Mouse (Mus musculus) layer of hippocampus, adult 2 months (tissue): ENCODE results near the gene Ccdc102a. TPM values are rescaled to one million over a fixed set of nuclear protein-coding genes. Genes with fewer than 3 reads are reported as not detected.
"Not testable (repeated sequence)": the region's sequence is repeated elsewhere in the genome, so short reads cannot be mapped to it uniquely, and the experiment has no call there.

Experiments used
- DNase-seq, 2 experiments: peaks; one replicate each; pipeline ENCODE4 v3.0.0; 2022; ENCODE audit warnings: low spot score in 2 of 2
- H3K27ac ChIP-seq: fragments of 200-600 bp; 2 replicates; pipeline ENCODE4 v1.8.1; 2022
- H3K4me3 ChIP-seq: fragments of 200-600 bp; 2 replicates; pipeline ENCODE4 v1.8.1; 2022; ENCODE audit warnings: mild to moderate bottlenecking
- CTCF ChIP-seq: fragments of 200-600 bp; conservative IDR thresholded peaks from 2 replicates; pipeline ENCODE4 v1.8.1; 2022; ENCODE audit warnings: antibody characterized with exemption, mild to moderate bottlenecking, moderate library complexity
- total RNA-seq, 2 experiments: library from RNA; stranded (reverse); gene quantifications; 2 replicates each; pipeline ENCODE4 v1.2.3; 2021

The Ccdc102a gene
- total RNA-seq, 2 experiments from 2014 or later: 1.7 to 1.9 TPM

- DNase-seq: no peak
- peak; percentile 40 for TF ChIP-seq CTCF
- H3K27ac ChIP-seq: no peak overlapping the region
- H3K4me3 ChIP-seq: no peak overlapping the region
Measured at GRCm38 (mm10) chr8:94863897-94864673, 53.8 kb downstream of the Ccdc102a start.

- DNase-seq: no peak
- no peak overlapping the region for H3K4me3 ChIP-seq
- no peak overlapping the region for H3K27ac ChIP-seq
- no peak for TF ChIP-seq CTCF
Measured at GRCm38 (mm10) chr8:94862487-94863220, 55.2 kb downstream of the Ccdc102a start.

GRCm38 (mm10) chr8:94861352-94861910, 56.5 kb downstream of the Ccdc102a start:
- Histone ChIP-seq H3K27ac (no peak overlapping the region), H3K4me3 (no peak overlapping the region)
- peak in 1 of 2 experiments; percentile 64 for DNase-seq
- TF ChIP-seq CTCF: peak; percentile 93

- peak; percentile 97 for TF ChIP-seq CTCF
- peak within 1 kb of the TSS; percentile 98 for H3K27ac ChIP-seq
Measured at GRCm38 (mm10) chr8:94857346-94858173, 60.3 kb downstream of the Ccdc102a start, which contains the start of gene Polr2c. Gene Polr2c (plus strand): TSS chr8:94857450.

GRCm38 (mm10) chr8:94857011-94857345, 60.9 kb downstream of the Ccdc102a start:
- DNase-seq: no peak
- Histone ChIP-seq H3K4me3 (peak overlapping the region; percentile 75), H3K27ac (peak overlapping the region; percentile 98)
- TF ChIP-seq CTCF: no peak

More at GRCm38 (mm10) chr8:94857346-94858173, 60.3 kb downstream of the Ccdc102a start, which contains the start of gene Polr2c:
- H3K4me3 ChIP-seq: peak within 1 kb of the TSS; percentile 75
- DNase-seq: peak; percentile 86 to 95

- DNase-seq: not testable (repeated sequence)
Measured at GRCm38 (mm10) chr8:94854761-94855160, 63.1 kb downstream of the Ccdc102a start.

More at GRCm38 (mm10) chr8:94854761-94855160, 63.1 kb downstream of the Ccdc102a start:
- not testable (repeated sequence) for H3K27ac ChIP-seq, H3K4me3 ChIP-seq

Other genes with a start within 250 kb of the Ccdc102a start
- 10 to 100 TPM; 37.5 to 39.8 TPM for gene Pllp, start 221.8 kb downstream of the Ccdc102a start, total RNA-seq
- under 1 TPM in 1 of 2 experiments, not detected in 1; 0.37 TPM for gene Ccl22, start 172.5 kb downstream of the Ccdc102a start, total RNA-seq
- 100 to 1,000 TPM; 396 to 397 TPM for gene Cx3cl1, start 146.1 kb downstream of the Ccdc102a start, total RNA-seq
- gene Ccl17, start 107.6 kb downstream of the Ccdc102a start, total RNA-seq: 1 to 10 TPM; 3.4 to 6.0 TPM
- gene Coq9, start 79.8 kb downstream of the Ccdc102a start, total RNA-seq: 10 to 100 TPM; 78.2 to 83.7 TPM
- gene Ciapin1, start 79.7 kb downstream of the Ccdc102a start, total RNA-seq: 10 to 100 TPM; 60.9 to 67.2 TPM
- gene Polr2c, start 60.6 kb downstream of the Ccdc102a start, total RNA-seq: 10 to 100 TPM; 69.1 to 71.4 TPM
- gene Dok4, start 41.8 kb downstream of the Ccdc102a start, total RNA-seq: 10 to 100 TPM; 24.1 to 26.4 TPM
- not detected for gene Adgrg5, start 5.6 kb upstream of the Ccdc102a start, total RNA-seq
- gene Adgrg1, start 56.7 kb upstream of the Ccdc102a start, total RNA-seq: 10 to 100 TPM; 89.7 to 90.5 TPM
- under 1 TPM; 0.18 to 0.34 TPM for gene Adgrg3, start 99.6 kb upstream of the Ccdc102a start, total RNA-seq
- 1 to 10 TPM; 1.0 to 2.2 TPM for gene Drc7, start 137.0 kb upstream of the Ccdc102a start, total RNA-seq
- 10 to 100 TPM; 33.9 to 45.9 TPM for gene Katnb1, start 163.1 kb upstream of the Ccdc102a start, total RNA-seq